Mouse (Mus musculus) MN1 (cell line): ENCODE measurements around the gene Tbx6.
"Not testable (repeated sequence)": the region's sequence is repeated elsewhere in the genome, so short reads cannot be mapped to it uniquely, and the experiment has no call there.

Experiments used
- DNase-seq: peaks from one replicate; pipeline ENCODE4 v3.0.0-alpha.2; 2016; ENCODE audit warnings: low spot score

Tbx6 gene

DNA sequence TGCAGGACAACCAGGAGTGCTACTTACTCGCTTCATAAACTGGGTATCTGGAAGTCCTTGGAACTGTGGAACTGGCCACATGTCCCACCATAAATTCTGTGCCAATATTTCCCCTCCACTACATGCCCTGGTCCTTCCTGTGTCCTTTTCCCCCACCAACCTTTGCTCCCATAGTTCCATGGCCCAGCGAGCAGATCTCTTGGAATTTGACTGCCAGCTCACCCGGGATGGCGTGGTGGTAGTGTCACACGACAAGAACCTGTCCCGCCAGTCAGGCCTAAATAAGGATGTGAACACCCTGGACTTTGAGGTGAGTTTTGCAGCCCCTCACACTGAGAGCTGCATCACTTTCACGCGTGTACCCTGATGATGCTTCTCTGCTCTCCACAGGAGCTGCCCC, 14.3 kb upstream of the Tbx6 start:
- DNase-seq = no peak

DNA sequence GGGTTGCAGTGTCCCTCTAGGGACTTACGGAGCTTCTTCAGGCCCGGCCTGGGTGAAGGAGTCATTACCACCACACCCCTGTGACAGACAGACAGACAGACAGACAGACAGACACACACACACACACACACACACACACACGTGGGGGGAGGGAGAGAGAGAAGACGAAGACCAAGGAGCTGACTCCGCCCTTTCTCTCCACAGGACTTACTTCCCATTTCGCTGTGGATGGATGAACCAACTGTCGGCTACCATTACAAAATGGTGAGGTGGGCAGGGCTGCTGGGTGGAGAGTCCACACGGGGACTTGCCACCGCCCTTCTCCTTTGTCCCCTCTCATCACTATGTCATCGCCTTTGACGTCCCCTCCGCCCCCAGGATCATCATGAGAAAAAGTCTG, 10.5 kb upstream of the Tbx6 start:
- DNase-seq = no peak

DNA sequence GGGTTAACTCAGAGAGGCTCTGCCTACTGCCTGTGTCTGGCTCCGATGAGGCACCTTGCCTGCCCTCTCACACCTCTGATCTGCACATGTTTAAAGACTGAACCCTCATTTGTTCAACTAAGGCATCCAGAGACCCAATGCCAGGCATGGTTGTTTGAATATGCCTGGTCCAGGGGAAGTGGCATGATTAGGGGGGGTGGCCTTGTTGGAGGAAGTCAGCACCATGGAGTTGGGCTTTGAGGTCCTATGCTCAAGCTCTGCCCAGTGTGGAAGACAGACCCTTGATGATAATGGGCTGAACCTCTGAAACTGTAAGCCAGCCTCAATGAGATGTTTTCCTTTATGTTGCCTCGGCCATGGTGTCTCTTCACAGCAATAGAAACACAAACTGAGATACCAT, 7.9 kb upstream of the Tbx6 start:
- DNase-seq = no peak

DNA sequence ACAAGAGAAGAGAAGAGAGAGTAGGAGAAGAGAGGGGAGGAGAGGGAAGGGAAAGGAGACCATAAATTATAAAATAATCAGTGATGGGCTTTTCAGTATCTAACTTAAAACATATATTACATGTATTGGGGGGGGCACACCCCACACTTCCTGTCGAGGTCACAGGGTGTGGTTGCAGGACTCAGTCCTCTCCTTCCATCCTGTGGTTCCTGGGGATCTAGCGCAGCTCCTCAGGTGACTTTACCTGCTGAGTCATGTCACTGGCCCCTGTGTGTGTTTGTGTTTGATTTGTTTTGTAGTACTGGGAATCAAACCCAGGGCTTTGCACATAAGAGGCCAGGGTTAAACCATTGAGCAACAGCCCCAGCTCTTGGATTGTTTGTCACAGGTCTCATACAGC, 6.8 kb upstream of the Tbx6 start:
- DNase-seq = no peak

DNA sequence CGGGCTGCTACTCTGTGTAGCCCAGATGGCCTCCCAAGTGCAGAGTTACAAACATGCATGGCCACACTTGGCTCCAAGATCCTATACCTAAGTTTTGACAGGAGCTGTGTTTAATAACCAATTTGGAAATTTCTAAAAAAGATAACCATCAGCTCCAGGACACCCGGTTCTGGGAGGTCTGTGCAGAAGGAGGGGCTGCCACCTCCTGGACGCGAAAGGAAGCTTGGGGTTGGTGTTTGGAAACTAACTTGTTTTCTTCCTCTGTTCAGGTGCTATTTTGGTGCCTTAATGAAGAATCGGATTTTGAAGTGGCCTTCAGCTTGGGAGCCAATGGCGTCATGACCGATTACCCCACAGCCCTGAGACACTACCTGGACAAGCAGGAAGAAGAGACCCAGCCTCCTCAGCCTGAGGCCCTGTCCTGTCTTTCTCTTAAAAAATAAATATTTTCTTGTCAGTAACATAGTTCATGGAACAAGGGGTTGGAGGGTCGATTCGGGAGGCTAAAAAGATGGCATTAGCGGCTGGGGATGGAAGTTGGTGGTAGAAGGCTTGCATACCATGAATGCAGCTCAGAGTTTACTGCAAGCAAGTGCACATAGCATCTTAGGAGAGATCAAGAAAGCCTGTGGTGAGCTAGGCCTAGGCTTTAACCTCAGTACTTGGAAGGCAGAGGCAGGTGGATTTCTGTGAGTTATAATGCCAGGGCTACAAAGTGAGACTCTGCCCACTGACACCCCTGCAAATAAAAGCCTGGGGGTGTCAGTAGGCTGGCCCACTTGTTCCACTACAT, 5.9 kb upstream of the Tbx6 start:
- DNase-seq = peak; percentile 42

DNA sequence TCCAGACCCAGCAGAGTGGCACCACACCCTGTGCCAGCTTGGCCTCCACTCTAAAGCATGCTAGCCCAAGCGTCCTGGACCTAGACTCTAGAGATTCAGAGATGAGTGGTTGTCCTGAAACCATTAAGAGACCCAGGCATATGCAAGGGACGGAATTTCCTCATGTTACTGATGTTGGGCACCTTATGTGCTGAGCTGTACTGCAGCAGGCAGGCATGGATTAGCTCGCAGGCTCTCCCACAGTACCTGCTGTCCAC, 5.4 kb upstream of the Tbx6 start:
- peak; percentile 29 for DNase-seq

DNA sequence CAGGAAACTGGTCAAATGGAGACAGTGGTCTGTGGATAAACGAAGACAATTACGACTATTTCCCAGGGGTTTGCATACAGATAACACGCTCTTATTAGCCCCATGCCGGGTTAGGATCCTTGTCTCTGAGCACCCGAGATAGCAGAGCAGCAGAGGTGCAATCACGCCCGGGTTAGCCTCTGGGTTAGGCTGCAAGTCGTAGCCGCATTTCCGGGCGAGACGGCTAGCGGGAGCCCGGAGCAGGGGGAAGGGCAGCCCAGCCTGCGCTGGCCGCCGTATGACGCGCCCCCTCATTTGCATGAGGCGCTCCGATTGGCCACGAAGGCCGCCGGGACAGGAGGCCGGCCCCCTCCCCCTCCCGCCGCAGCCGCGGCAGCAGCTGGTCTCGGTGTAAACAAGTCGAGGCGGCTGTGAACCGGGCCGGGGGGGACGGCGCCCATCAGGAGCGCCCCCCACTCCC, 4.7 kb upstream of the Tbx6 start, which contains the start of gene Ypel3:
TSS of gene Ypel3 (plus strand) at position 358 of the 460 bp plus-strand sequence.
- DNase-seq = peak; percentile 93

DNA sequence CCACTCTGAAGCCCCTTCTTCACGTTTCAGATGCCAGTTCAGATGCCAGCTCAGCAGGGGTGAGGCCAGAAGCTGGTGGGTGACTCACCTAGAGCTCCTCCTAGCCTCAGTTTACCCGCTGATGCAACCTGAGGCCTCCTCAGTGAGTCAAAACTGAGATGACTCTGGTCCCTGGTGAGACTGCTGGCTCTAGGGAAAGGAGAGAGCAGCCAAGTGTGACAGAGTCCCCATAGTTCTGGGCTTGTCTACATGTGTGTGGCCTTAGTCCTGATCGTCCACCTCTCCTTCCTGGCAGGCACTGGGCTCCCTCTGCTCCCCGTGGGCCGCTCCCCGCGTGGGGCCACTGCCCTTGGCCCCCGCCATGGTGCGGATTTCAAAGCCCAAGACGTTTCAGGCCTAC, 3.8 kb upstream of the Tbx6 start:
- DNase-seq = peak; percentile 34

DNA sequence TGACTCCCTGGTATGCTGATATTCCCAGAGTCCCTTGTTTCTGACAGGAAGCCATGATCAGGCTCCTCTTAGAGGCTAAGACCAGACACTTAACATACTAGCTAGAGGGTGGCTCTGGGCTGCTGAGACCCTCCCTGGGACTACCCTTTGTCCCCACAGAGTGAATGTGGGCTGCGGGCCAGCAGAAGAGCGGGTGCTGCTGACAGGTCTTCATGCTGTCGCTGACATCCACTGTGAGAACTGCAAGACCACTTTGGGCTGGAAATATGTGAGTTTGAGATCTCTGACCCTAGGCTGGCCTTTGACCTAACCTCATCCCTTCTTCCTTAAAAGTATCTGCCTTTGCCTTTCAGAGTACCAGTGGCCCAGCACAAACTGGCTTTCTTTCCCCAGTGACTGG, 3.1 kb upstream of the Tbx6 start:
- no peak for DNase-seq

DNA sequence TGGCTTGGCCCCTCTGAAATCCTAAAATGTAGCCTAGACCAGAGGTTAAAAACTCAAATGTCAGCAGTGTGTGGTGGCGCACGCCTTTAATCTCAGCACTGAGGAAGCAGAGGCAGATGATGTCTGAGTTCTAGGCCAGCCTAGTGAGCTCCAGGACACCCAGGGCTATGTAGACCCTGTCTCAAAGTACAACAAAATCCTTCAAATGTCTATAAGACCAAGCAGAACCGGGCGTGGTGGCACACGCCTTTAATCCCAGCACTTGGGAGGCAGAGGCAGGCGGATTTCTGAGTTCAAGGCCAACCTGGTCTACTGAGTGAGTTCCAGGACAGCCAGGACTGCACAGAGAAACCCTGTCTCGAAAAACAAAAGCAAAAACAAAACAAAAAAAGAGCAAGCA, 2.2 kb upstream of the Tbx6 start:
- DNase-seq = not testable (repeated sequence)

DNA sequence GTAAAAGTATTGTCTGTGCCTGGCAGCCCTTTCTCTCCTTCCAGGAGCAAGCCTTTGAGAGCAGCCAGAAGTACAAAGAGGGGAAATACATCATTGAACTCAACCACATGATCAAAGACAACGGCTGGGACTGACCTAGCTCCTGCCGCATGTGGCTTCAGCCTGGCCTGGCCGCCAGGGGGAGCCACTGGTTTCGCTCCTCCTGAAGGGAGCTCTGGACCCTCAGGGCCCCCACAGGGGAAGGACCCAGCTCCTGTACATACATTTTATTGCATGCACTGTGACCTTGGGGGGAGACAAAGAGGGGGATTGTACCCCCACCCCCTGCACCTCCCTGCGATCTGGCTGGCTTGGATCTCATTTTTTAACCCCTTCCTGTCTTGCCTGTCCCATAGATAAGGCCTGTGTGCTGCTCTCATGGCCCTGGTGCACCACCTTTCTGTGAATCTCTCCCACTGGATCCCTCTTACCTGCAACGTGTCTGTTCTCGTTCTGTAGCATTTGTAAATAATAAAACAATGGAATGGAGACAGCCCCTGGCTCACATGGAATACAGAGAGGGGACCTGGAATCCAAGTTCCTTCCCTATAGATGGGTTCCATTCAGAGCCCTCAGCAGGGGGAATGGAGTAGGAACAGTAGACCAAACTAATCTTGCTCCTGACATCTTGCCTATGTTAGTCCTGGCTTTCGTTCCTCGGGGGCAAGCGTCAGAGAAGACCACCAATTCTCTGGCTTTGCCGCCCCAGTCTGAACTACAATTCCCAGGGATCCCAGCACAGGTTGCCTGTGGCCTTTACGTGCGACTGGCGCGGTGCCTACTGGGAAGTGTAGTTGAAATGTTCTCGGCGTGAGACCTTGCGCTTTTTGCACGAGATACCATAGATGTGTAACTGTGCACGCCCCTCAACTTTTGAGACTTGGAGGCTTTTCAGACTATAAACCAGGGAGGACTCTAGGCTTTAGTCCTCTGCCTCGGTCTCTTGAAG, 1.0 kb upstream of the Tbx6 start:
- DNase-seq = peak; percentile 87

DNA sequence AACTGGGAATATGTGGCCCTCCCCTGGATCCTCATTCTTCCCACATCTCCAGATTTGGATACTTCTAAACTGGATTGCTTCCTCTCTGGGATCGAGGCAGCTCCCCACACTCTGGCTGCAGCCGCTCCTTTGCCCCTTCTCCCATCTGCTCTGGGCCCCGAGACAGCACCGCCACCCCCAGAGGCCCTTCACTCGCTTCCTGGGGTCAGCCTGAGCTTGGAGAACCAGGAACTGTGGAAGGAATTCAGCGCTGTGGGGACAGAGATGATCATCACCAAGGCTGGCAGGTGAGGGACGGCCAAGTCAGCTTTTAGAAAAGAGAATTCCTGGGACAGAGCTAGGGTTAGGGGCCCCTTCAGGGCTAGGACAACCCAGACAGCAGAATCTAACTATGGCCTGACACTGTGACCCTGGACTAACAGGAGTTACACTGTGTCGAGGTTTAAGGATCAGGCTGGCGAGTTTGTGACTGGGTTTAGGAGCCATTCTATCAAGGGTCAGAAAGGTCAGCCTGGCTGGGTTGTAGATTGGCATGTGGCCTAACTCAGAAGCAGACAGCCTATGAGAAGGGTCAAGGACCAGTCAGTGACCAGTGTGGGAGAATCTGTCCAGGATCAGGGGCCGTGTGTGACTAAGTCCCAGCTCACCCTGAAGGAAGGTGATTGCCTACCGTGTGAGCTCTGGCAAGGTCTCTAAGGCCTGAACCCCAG, 533 bp downstream of the Tbx6 start:
- no peak for DNase-seq

DNA sequence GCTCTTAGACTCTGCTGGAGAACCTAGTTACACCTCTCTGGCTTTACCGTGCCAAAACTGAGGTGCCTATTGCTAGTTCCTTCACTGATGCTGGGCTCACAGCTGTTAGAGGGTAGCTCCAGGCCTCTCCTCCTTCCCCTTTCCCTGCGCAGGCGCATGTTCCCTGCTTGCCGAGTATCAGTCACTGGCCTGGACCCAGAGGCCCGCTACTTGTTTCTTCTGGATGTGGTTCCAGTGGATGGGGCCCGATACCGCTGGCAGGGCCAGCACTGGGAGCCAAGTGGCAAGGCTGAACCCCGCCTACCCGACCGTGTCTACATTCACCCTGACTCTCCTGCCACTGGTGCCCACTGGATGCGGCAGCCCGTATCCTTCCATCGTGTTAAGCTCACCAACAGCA, 1.4 kb downstream of the Tbx6 start:
- no peak for DNase-seq

DNA sequence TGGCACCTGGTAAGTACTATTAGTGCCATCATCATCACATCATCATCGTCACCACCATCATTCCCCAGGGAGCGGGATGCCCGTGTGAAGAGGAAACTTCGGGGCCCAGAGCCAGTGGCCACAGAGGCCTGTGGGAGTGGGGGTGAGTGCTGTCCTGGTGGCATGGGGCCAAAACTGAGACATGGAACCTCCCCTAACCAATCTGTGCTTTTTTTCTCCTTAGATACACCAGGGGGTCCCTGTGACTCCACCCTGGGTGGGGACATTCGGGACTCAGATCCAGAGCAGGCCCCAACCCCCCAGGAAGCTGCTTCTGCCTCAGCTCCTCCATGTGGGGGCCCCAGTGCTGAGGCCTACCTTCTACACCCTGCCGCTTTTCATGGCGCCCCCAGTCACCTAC, 3.2 kb downstream of the Tbx6 start:
- DNase-seq = no peak

DNA sequence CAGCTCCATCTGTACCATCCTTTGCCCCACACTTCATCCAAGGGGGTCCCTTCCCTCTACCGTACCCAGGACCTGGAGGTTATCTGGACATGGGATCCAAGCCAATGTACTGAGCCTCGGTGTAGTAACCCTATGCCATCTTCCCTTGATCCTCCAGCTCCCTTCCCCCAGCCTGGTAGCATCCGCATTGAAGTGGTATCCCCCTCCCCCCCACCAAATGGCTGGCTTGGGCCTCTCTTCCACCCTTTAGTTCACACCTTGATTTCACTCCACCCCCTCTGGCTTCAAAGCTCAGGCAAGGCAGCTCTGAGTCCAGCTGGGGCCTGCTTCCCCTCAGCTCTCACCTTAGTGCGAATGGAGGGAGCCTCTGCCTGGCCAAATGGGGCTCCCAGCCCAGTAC, 3.8 kb downstream of the Tbx6 start:
- no peak for DNase-seq

DNA sequence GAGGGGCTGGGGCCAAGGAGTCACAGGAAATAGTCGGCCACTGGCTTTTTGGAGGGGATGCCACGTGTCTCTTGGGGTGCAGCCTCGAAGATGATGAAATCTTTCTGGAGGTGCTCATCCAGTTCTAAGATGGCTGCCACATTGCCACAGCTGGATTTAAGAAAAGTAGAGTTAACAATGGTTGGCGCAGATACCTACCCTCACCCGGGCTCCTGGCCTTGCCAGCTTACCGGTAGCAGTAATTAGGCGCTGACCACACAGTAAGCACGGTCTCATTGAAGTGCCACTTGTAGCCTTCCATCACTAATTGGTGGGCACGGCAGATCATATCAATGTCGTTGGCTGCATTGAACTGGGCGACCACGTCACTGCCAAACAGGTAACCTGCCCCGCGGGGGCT, 4.9 kb downstream of the Tbx6 start:
- no peak for DNase-seq

DNA sequence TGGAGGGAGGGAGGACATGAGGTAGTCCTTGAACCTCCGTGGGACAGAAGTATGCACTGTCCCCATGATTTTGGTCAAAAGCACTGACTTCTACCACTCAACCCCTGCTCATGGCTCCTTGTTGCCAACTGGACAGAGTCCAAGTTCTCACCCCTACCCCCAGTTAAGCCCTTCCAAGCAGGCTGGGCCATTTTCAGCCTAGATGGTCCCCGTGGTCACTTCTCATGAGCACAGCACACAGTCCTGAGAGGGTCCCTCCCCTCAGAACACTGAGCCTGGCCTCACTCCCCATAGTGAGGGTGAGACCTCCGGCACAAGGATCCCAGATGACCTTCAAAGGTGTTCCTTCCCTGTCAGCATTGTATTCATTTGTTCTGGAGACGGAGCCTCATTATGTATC, 7.9 kb downstream of the Tbx6 start:
- DNase-seq = no peak

DNA sequence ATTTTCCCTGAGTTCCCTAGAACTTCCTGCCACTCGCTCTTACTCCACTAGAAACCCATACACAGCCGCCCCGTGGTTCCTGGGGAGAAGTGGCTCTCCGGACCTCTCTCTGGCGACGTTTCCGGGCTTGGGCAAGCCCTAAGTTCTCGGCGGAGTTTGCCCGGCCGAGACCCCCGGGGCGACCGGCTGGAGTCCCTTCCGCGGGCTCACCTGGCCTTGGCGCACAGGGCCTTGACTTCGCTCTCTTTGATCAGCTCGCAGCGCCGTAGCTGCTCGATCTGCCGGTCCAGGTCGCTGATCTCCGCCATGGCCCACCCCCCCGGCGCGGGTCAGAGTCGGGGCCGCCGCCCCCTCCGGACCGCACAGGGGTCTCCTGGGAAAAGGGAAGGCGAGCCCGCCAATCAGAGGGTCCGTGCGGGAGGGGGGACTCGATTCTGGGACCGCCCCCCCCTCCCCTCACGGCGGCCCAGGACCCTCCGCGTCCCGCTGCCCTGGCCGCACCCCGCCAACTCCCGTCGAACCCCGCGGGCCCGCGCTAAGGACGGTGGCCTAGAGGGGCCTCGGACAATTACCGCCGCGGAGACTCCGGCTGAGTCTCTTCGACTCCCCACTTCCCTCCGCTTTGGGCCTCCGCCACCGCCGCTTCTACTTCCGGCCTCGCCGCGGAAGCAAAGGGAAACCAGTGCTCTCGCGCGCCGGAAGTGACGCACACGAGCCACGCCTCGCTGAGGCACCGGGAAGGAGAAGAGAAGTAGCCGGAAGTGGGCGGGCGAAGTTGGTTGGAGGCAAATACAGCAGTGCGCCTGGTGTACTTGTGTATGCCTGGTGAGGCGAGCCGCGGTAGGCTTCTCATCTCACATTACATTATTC, 10.8 kb downstream of the Tbx6 start, which contains the start of gene Ppp4c:
TSS of gene Ppp4c (minus strand) at position 646 of the 870 bp plus-strand sequence.
- peak; percentile 99 for DNase-seq

DNA sequence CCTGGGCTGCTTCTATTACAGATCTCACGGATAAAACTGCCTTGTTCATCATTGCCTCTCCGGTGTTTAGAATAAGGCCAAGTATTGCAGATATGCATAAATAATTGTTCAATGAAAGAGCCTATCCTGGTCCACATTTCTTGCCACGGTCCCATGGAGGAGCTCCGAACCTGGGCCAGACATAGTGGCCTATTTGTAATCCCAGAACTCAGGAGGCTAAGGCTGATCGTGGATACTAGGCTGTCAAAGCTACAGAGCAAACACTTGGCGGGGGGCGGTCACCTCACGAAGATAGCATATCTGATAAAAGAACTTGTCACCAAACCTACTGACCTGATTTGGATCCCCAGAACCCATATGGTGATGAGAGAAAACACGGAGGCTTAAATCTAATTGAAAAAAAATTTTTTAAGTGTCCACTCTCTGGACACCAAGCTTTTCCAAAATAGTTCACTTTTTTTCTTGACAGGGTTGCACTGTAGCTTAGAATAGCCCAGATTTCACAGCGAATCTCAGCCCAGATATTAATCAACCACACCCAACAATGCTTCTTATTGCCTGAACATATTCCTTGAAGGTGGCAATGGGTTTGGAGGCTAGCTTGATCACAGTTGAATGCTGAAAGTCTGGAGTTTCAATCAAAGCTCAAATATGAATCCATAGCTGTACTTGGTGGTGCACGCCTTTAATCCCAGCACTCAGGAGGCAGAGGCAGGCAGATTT, 11.6 kb downstream of the Tbx6 start:
- DNase-seq = no peak

DNA sequence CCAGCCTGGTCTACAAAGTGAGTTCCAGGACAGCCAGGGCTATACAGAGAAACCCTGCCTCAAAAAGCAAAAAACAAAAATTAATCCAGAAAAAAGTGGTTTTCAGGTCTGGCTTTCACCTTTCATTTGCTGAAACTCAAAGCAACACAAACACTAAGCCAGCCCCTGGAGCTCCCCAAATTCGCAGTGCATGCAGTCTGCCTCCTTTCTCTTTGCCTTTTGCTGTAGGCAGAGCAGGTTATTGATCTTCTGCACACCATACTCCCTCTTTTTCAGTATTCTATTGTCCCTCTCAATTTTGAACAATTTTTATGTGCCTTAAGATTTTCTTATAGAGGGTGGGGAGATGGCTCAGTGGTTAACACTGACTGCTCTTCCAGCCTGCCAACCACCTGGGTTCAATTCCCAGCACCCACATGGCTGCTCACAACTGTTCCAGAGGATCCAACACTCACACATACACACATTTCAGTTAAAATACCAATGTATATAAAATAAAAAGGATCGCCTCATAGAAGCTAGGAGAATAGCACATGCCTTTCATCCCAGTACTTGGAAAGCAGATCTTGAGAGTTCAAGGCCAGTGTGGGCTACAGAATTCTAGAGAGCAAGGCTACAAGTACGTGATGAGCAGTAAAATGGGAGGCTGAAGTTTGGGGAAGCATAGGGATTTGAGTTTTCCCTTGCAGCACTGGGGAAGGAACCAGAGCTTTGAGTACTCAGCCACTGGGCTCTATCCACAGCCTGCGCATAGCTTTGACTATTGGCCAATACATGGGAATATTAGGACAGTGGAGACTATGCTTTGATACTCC, 12.4 kb downstream of the Tbx6 start:
- DNase-seq = no peak
